Mouse (Mus musculus) forebrain, embryonic 16.5 days (tissue): ENCODE results near the gene Gusb. TPM values are rescaled to one million over a fixed set of nuclear protein-coding genes. Genes with fewer than 3 reads are reported as not detected.

ENCODE experiments used
- ATAC-seq: fragments of 200-750 bp; cut with Nextera tagmentation; 2 replicates; pipeline ENCODE4 v1.8.0; 2017; ENCODE audit warnings: mild to moderate bottlenecking, moderate library complexity
- H3K27ac ChIP-seq: fragments of 300-500 bp; sonication (generic); 2 replicates; pipeline ENCODE4 v1.5.1; 2014; ENCODE audit warnings: low read length, control low read depth
- H3K27me3 ChIP-seq: fragments of 300-500 bp; sonication (generic); replicated peaks from 2 replicates; pipeline ENCODE4 v1.6.1; 2014; ENCODE audit warnings: low read length; ENCODE audit not compliant: control insufficient read depth, insufficient read depth
- H3K36me3 ChIP-seq: fragments of 300-500 bp; sonication (generic); 2 replicates; pipeline ENCODE4 v1.6.1; 2014; ENCODE audit not compliant: control insufficient read depth, insufficient read depth
- H3K4me1 ChIP-seq: fragments of 300-500 bp; sonication (generic); replicated peaks from 2 replicates; pipeline ENCODE4 v1.6.1; 2014; ENCODE audit warnings: low read length; ENCODE audit not compliant: control insufficient read depth, insufficient read depth
- H3K4me2 ChIP-seq: fragments of 300-500 bp; sonication (generic); 2 replicates; pipeline ENCODE4 v1.6.1; 2014; ENCODE audit warnings: mild to moderate bottlenecking, low read length, control low read depth
- H3K4me3 ChIP-seq: fragments of 300-500 bp; sonication (generic); replicated peaks from 2 replicates; pipeline ENCODE4 v1.5.1; 2014; ENCODE audit warnings: mild to moderate bottlenecking, low read length, control low read depth
- H3K9ac ChIP-seq: fragments of 300-500 bp; sonication (generic); replicated peaks from 2 replicates; pipeline ENCODE4 v1.6.1; 2014; ENCODE audit warnings: low read depth, low read length, control low read depth
- H3K9me3 ChIP-seq: fragments of 300-500 bp; sonication (generic); 2 replicates; pipeline ENCODE4 v1.6.1; 2016; ENCODE audit warnings: low read length; ENCODE audit not compliant: control insufficient read depth
- WGBS: fragments of 180-500 bp; shearing (Covaris S2); extraction: QIAGEN DNeasy Blood & Tissue Kit; methylation state at CpG from one replicate; pipeline ENCODE4 v1.1.7; 2014; 5-methylcytosine and 5-hydroxymethylcytosine counted together
- polyA plus RNA-seq: library from polyadenylated mRNA; unstranded; fragments of >200 nt; fragmentation: Nextera tagmentation; extraction: Ambion mirVana; gene quantifications from 2 replicates; pipeline ENCODE4 v1.2.1, GENCODE M21; 2015

The Gusb gene
- polyA plus RNA-seq, 1 experiment from 2014 or later: 17.4 TPM

GRCm38 (mm10) chr5:129940736-129941494 lies 61.9 kb downstream of the Gusb start:
- no peak for ATAC-seq
- 9% methylated on average over 9 of the region's 9 CpGs for WGBS

DNA sequence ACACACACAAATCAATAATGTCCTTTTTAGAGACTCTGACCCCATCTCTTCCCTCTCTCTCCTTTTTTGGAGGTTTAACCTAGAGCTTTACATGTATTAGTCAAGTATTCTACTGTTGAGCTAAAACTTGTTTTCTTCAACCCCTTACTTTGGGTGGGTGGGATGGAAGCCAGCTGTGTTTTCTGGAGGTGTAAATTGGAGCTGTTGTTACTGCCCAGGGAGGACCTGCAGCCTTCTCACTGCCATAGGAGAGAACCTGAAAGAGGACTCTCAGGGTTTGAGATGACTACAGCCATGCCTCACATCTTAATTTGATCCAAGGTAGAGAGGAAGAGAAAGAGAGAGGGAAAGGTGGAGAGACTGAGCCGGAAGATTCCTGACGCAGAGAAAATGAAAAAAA lies 62.6 kb downstream of the Gusb start:
- Histone ChIP-seq H3K27ac (no peak overlapping the region), H3K4me2 (no peak overlapping the region), H3K9me3 (no peaks in the 10 kb centered on the region), H3K9ac (no peak overlapping the region), H3K4me3 (no peak overlapping the region), H3K36me3 (no peaks in the 10 kb centered on the region), H3K27me3 (no peaks in the 10 kb centered on the region), H3K4me1 (peaks cover 7% of the 10 kb centered on the region)
- no peak for ATAC-seq
- 73% methylated on average over 2 of the region's 2 CpGs for WGBS

More at GRCm38 (mm10) chr5:129940736-129941494, 61.9 kb downstream of the Gusb start:
- H3K27me3 ChIP-seq: no peaks in the 10 kb centered on the region
- peak overlapping the region; percentile 51 for H3K9ac ChIP-seq
- peak overlapping the region; percentile 56 for H3K4me3 ChIP-seq
- no peaks in the 10 kb centered on the region for H3K36me3 ChIP-seq
- H3K4me2 ChIP-seq: peak overlapping the region; percentile 58
- H3K9me3 ChIP-seq: no peaks in the 10 kb centered on the region
- peak overlapping the region; percentile 69 for H3K27ac ChIP-seq
- H3K4me1 ChIP-seq: peaks cover 7% of the 10 kb centered on the region

Other genes starting within 250 kb of the Gusb start
- gene Psph, start 215.6 kb downstream of the Gusb start, polyA plus RNA-seq: 42.3 and 42.9 TPM in 2 replicates
- gene Sumf2, start 156.1 kb downstream of the Gusb start, polyA plus RNA-seq: 25.8 and 29.5 TPM in 2 replicates
- 801 and 835 TPM in 2 replicates for gene Chchd2, start 115.6 kb downstream of the Gusb start, polyA plus RNA-seq
- 19.9 and 21.4 TPM in 2 replicates for gene Zbed5, start 107.3 kb downstream of the Gusb start, polyA plus RNA-seq
- 0.43 and 0.62 TPM in 2 replicates for gene Phkg1, start 104.5 kb downstream of the Gusb start, polyA plus RNA-seq
- gene Nupr1l, start 94.5 kb downstream of the Gusb start, polyA plus RNA-seq: 4.1 and 5.1 TPM in 2 replicates
- gene Vkorc1l1, start 61.1 kb downstream of the Gusb start, polyA plus RNA-seq: 28.7 and 34.2 TPM in 2 replicates
- gene Asl, start 26.2 kb upstream of the Gusb start, polyA plus RNA-seq: 26.5 and 32.5 TPM in 2 replicates
- gene Crcp, start 26.2 kb upstream of the Gusb start, polyA plus RNA-seq: 73.7 and 81.4 TPM in 2 replicates
- 59.5 and 66.1 TPM in 2 replicates for gene Tpst1, start 70.3 kb upstream of the Gusb start, polyA plus RNA-seq
- 14.3 and 14.9 TPM in 2 replicates for gene Kctd7, start 141.8 kb upstream of the Gusb start, polyA plus RNA-seq
- 44.7 and 47.0 TPM in 2 replicates for gene Rabgef1, start 168.7 kb upstream of the Gusb start, polyA plus RNA-seq
- 22.3 and 23.0 TPM in 2 replicates for gene Tmem248, start 214.0 kb upstream of the Gusb start, polyA plus RNA-seq